Mouse (Mus musculus): ENCODE measurements at regions not wholly inside any gene's neighbourhood (a gene's known extent, or its start where the extent isn't known, plus 50 kb on each side); places are given as distances from the start of the nearest gene placed in this dataset.

GRCm38 (mm10) chr4:105451871-105452270 is 294.7 kb downstream of the Plpp3 start:
- no peak for DNase-seq
- intact Hi-C loops (cut with DNase I) = no loop called here

- intact Hi-C loops (cut with DNase I) = no loop called here
- peak; percentile 27 for DNase-seq
These were observed 299.9 kb downstream of the Plpp3 start for GRCm38 (mm10) chr4:105456955-105457621.

DNA sequence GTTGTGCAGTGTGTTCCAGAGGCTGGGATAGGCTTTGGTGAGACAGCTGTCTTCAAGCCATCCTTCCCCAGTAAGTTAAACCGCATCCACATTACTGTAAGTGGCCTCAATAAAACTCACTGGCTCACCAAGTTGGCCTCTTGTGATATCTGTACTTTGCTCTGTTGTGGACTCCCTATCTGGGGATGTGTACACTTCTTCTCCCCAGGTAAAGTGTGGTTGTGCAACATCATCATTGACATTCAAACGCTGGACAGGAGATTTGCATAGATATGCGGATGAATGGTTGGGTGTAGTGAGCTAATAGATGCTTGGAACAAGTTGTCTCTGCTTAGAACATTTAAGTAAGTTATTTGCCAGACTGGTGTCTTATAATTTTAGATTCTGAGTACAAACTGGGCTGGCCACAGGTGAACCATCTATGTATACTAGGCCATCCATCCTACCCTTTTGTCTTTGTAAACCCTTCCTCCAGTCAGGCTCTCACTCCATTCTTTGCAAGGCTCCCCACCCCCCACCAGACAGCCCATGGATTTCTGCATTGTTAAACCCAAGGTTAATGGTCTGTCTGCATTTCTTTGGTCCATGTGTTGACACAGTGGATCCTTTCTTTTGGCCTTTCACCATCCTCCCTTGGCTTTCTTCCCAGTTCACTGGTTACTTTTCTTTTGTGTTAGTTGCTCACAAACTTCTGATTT is 303.0 kb downstream of the Plpp3 start:
- DNase-seq = no peak
- intact Hi-C loops (cut with DNase I) = no loop called here

GRCm38 (mm10) chr4:105460689-105461005 is 303.5 kb downstream of the Plpp3 start:
- DNase-seq = no peak
- intact Hi-C loops (cut with DNase I) = no loop called here

- intact Hi-C loops (cut with DNase I) = no loop called here
These were observed 310.7 kb downstream of the Plpp3 start for GRCm38 (mm10) chr4:105467811-105468210.

GRCm38 (mm10) chr4:105469300-105469821 is 312.2 kb downstream of the Plpp3 start:
- DNase-seq = no peak
- intact Hi-C loops (cut with DNase I) = no loop called here

More at GRCm38 (mm10) chr4:105467811-105468210, 310.7 kb downstream of the Plpp3 start:
- DNase-seq = no peak

GRCm38 (mm10) chr4:105474765-105475560 is 314.7 kb upstream of the Gm12728 start:
- intact Hi-C loops (cut with DNase I) = no loop called here
- peak; percentile 54 for DNase-seq

GRCm38 (mm10) chr4:105476332-105476731 is 313.3 kb upstream of the Gm12728 start:
- no peak for DNase-seq
- intact Hi-C loops (cut with DNase I) = no loop called here

GRCm38 (mm10) chr4:105486376-105486775 is 303.3 kb upstream of the Gm12728 start:
- DNase-seq = peak; percentile 3
- intact Hi-C loops (cut with DNase I) = no loop called here

DNA sequence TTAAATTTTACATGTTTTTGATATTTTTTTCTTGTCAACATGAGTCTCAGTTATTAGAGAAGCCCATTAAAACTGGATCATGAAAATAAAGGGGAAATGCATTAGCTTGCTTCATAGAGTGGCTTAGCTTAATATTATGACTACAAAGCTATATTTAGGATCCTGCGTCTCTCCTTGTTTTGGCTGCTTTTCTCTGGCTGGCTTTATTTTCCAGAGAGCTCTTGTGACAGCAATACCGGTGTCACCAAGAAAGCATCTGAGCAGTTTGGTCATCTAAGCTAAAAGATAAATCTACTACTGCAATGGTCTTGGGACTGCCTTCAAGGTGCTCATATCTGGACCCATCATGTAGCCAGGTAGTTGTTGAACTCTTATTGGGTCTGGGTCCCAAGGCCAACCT is 293.5 kb upstream of the Gm12728 start:
- intact Hi-C loops (cut with DNase I) = no loop called here
- no peak for DNase-seq

GRCm38 (mm10) chr4:105506190-105506589 is 283.5 kb upstream of the Gm12728 start:
- DNase-seq = no peak
- intact Hi-C loops (cut with DNase I) = no loop called here

GRCm38 (mm10) chr4:105507221-105507620 is 282.4 kb upstream of the Gm12728 start:
- no peak for DNase-seq
- intact Hi-C loops (cut with DNase I) = no loop called here

- DNase-seq = no peak
- intact Hi-C loops (cut with DNase I) = no loop called here
These were observed 280.6 kb upstream of the Gm12728 start for GRCm38 (mm10) chr4:105509091-105509490.

GRCm38 (mm10) chr4:105510406-105510805 is 279.3 kb upstream of the Gm12728 start:
- no peak for DNase-seq
- intact Hi-C loops (cut with DNase I) = no loop called here

DNA sequence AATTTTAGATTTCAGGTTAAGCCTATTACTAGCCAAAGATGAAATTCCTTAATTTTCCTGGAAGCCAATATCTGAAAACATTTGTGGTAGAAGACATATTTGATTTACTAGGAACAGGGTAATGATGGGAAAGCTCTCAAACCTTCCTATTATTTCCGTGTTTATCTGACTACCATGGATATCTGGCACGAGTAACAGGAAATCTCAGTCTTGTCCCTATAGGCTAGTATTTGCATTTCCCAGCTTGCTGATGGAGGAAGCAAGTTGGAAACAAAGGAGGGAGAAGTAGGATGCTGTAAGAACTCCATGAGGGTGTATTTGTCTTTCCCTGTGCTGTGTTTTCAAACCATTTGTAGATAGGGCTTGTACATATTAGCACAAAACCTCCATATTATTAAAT is 264.5 kb upstream of the Gm12728 start:
- intact Hi-C loops (cut with DNase I) = no loop called here

GRCm38 (mm10) chr4:105526755-105527154 is 262.9 kb upstream of the Gm12728 start:
- no peak for DNase-seq
- intact Hi-C loops (cut with DNase I) = no loop called here

More for the DNA sequence above, 264.5 kb upstream of the Gm12728 start:
- DNase-seq = no peak

- intact Hi-C loops (cut with DNase I) = no loop called here
- no peak for DNase-seq
These were observed 262.4 kb upstream of the Gm12728 start for GRCm38 (mm10) chr4:105527316-105527715.

- intact Hi-C loops (cut with DNase I) = no loop called here
- no peak for DNase-seq
These were observed 257.8 kb upstream of the Gm12728 start for GRCm38 (mm10) chr4:105531651-105532425.

GRCm38 (mm10) chr4:105535451-105535850 is 254.2 kb upstream of the Gm12728 start:
- no peak for DNase-seq

GRCm38 (mm10) chr4:105545486-105545885 is 244.2 kb upstream of the Gm12728 start:
- intact Hi-C loops (cut with DNase I) = no loop called here
- no peak for DNase-seq

More at GRCm38 (mm10) chr4:105535451-105535850, 254.2 kb upstream of the Gm12728 start:
- intact Hi-C loops (cut with DNase I) = no loop called here

All from left cerebral cortex, postnatal 4 days (tissue).